Mouse (Mus musculus) thymus, postnatal 14 days (tissue): ENCODE measurements around the gene Hmox2.
A peak's percentile ranks its signal among the peaks of the same experiment; 100 is the strongest.
"Not testable (repeated sequence)": the region's sequence is repeated elsewhere in the genome, so short reads cannot be mapped to it uniquely, and the experiment has no call there.

Experiments
- DNase-seq: peaks from one replicate; pipeline ENCODE4 v3.0.0; 2021

Hmox2 gene

GRCm38 (mm10) chr16:4725780-4726527 lies at the start of gene Hmox2:
Gene Hmox2 (plus strand): TSS chr16:4726361.
- peak; percentile 97 for DNase-seq

GRCm38 (mm10) chr16:4676836-4677235 lies 49.3 kb upstream of the Hmox2 start:
- no peak for DNase-seq

GRCm38 (mm10) chr16:4678080-4678479 lies 48.1 kb upstream of the Hmox2 start:
- no peak for DNase-seq

GRCm38 (mm10) chr16:4679121-4680018 lies 46.8 kb upstream of the Hmox2 start, which contains the start of gene Coro7:
Gene Coro7 (minus strand): TSS chr16:4679777.
- DNase-seq: peak; percentile 95

- not testable (repeated sequence) for DNase-seq
These were observed 45.2 kb upstream of the Hmox2 start for GRCm38 (mm10) chr16:4680922-4681455.

GRCm38 (mm10) chr16:4682628-4683179 lies 43.5 kb upstream of the Hmox2 start:
- no peak for DNase-seq

GRCm38 (mm10) chr16:4683193-4683580 lies 43.0 kb upstream of the Hmox2 start:
- no peak for DNase-seq

- peak; percentile 98 for DNase-seq
These were observed 42.3 kb upstream of the Hmox2 start for GRCm38 (mm10) chr16:4683581-4684456.

- DNase-seq: no peak
These were observed 41.7 kb upstream of the Hmox2 start for GRCm38 (mm10) chr16:4684457-4684791.

- not testable (repeated sequence) for DNase-seq
These were observed 36.8 kb upstream of the Hmox2 start for GRCm38 (mm10) chr16:4689371-4689770.

- DNase-seq: no peak
These were observed 24.9 kb upstream of the Hmox2 start for GRCm38 (mm10) chr16:4701211-4701610.

- DNase-seq: no peak
These were observed 23.5 kb upstream of the Hmox2 start for GRCm38 (mm10) chr16:4702646-4703045.

GRCm38 (mm10) chr16:4705541-4705940 lies 20.6 kb upstream of the Hmox2 start:
- no peak for DNase-seq

GRCm38 (mm10) chr16:4711173-4711572 lies 15.0 kb upstream of the Hmox2 start:
- DNase-seq: no peak

- no peak for DNase-seq
These were observed 12.1 kb upstream of the Hmox2 start for GRCm38 (mm10) chr16:4713861-4714710.

- no peak for DNase-seq
These were observed 8.3 kb upstream of the Hmox2 start for GRCm38 (mm10) chr16:4717866-4718265.

GRCm38 (mm10) chr16:4718753-4719518 lies 7.2 kb upstream of the Hmox2 start, which contains the start of gene Nmral1:
Gene Nmral1 (minus strand): TSS chr16:4719356.
- peak; percentile 72 for DNase-seq

- DNase-seq: peak; percentile 20
These were observed 3.8 kb upstream of the Hmox2 start for GRCm38 (mm10) chr16:4722128-4722914.

- peak; percentile 35 for DNase-seq
These were observed 3.3 kb upstream of the Hmox2 start for GRCm38 (mm10) chr16:4722915-4723209.

GRCm38 (mm10) chr16:4725266-4725665 lies 895 bp upstream of the Hmox2 start:
- DNase-seq: no peak
